Mouse (Mus musculus) heart, postnatal 0 days (tissue): ENCODE measurements around the gene Glra1.

ENCODE experiments used
- CTCF ChIP-seq: IDR thresholded peaks from 2 replicates; pipeline ENCODE4 v1.5.1; 2016; ENCODE audit warnings: antibody characterized with exemption, control low read depth, low read depth
- EP300 ChIP-seq: IDR thresholded peaks from 2 replicates; pipeline ENCODE4 v1.6.1; 2016; ENCODE audit warnings: antibody characterized with exemption, low read depth

GRCm38 (mm10) chr11:55591194-55591593, 16.8 kb downstream of the Glra1 start:
- TF ChIP-seq CTCF: no peak
- TF ChIP-seq EP300: no peak
